Mouse (Mus musculus): ENCODE data around the gene Map1lc3b.
"Not testable (repeated sequence)": the region's sequence is repeated elsewhere in the genome, so short reads cannot be mapped to it uniquely, and the experiment has no call there.

Map1lc3b gene

DNA sequence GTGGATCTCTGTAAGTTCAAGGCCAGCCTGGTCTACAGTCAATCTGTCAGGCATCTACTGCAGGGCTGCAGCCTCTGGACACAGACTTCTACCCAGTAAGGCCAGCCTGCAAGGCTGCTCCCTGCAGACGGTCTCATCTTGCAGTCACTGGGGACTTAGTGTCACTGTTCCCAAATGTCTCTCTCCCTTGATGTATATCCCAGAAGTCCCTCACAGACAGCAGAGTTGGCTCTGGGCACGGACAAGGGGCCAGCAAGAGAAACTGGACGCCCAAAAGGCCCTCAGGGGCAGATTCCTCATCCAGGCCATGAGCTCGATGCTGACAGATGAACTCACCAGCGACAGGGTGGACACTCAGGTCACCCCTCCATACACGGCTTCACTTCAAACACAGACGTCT lies 18.0 kb upstream of the Map1lc3b start:
- DNase-seq (ENCODE audit: low read depth in 1 of 2, low spot score in 2 of 2) = no peak

DNA sequence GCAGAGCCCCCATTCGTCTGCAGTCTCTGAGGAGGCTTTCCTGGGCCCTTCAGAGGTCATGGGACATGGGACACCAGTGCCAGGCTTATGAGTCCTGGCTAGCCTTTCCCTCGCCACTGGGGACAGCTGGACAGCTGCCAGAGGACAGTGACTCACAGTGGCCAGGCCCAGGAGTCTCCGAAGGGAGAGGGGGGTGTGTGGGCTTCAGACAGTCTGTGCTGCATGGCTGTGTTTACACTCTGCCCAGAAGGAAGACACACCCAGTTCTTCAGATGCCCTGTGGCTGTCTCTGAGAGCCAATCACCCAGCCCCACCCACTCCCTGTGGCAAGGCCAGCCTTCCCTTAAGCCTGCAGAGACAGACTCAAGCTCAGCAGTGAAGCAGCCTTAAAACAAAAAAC lies 16.9 kb upstream of the Map1lc3b start:
- DNase-seq (ENCODE audit: low read depth in 1 of 2, low spot score in 2 of 2) = peak; percentile 29 to 44

DNA sequence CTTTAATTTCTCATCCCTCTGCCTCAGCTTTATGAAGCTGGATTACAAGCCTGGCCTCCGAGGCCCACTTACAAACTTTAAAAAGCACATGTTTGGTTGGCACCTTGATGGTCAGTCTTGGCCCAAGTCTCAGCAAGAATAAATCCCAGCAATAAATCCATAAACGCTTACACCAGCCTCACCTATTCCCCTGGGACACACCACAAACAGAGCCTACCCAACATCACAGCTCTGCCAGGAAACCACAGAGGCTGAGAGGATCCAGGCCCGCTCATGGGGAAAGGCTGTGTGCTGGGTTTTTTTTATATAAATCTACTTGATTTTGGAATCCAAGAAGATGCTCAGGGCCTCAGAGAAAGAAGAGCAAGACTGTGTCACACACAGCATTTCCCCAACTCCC lies 14.5 kb upstream of the Map1lc3b start:
- no peak for DNase-seq (ENCODE audit: low read depth in 1 of 2, low spot score in 2 of 2)

GRCm38 (mm10) chr8:121577751-121578675 lies 12.1 kb upstream of the Map1lc3b start:
- no peak for DNase-seq (ENCODE audit: low read depth in 1 of 2, low spot score in 2 of 2)

DNA sequence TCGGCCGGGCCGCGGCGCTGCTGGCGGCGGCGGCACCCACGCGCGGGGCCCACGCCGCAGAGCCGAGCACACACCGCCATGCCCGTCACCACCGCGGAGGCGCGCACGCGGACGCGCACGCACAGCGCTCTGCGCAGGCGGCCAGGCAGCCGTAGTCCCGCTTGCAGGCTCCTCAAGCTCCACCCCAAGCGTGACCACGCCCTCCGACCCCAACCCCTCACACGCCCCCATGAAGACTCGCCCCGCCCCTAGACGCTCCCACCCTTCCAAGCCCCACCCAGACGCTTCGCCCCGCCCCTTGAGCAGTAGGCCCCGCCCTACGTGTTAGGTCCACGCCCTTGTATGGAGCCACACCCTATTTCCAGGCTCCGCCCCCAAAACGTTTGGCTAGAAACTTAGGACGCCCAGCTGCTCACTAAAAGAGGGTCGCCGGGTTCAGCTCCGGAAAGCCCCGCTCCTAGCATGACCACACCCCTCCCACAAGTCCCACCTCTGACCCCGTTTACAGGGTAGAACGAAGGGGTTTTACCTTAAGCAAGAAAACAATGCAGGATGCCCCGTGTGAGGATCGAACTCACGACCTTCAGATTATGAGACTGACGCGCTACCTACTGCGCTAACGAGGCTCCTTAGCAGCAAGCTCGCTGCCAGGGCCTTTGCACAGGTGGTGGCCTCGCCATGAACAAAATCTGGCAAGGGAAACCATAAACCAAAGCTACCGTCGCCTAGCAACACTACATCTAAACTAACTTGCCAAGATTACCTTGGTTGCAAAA lies 11.3 kb upstream of the Map1lc3b start, which contains the start of gene Fbxo31:
Gene Fbxo31, minus strand, starts transcription at position 131 of the 776 bp plus-strand sequence.
- peak; percentile 57 to 73 for DNase-seq (ENCODE audit: low read depth in 1 of 2, low spot score in 2 of 2)

GRCm38 (mm10) chr8:121580465-121580864 lies 9.7 kb upstream of the Map1lc3b start:
- no peak for DNase-seq (ENCODE audit: low read depth in 1 of 2, low spot score in 2 of 2)

DNA sequence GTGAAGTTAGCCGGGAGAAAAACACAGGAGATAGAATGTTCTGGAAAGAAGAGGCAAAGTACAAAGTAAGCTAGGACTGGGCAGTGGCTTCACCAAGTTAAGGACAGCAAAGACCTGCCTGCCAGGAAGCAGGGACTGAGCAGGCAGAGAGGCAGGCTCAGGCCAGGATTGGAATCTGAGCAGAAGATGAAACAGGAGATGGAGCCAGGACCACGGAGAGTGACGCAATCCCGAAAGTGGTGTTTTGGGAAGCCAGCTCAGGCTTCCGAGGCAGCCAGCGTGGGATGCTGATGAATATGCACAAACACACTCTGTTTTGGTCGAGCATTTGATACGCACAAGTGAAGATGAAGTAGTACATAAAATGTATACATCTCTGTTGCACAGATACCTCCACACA lies 6.5 kb upstream of the Map1lc3b start:
- DNase-seq (ENCODE audit: low read depth in 1 of 2, low spot score in 2 of 2) = no peak

- DNase-seq (ENCODE audit: low read depth in 1 of 2, low spot score in 2 of 2) = no peak
These were observed 5.4 kb upstream of the Map1lc3b start for GRCm38 (mm10) chr8:121584730-121585129.

- peak; percentile 96 to 99 for DNase-seq (ENCODE audit: low read depth in 1 of 2, low spot score in 2 of 2)
These were observed 4.9 kb upstream of the Map1lc3b start for GRCm38 (mm10) chr8:121585159-121585825.

DNA sequence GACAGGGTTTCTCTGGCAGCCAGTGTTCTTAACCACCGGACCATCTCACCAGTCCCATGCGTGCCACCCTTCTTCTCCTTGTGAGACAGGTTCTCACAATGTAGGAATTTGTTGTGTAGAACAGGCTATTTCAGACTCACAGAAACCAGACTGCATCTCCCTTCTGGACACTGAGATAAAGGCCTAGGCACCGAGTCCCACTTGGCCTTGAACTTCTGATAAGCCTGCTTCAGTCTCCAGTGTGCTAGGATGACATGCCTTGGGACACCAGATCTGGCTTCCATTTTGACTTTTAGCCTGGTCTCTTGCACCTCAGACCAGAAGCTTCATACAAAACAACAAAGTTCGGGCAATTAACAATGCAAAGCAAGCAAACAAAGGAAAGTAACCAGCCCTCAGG lies 1.4 kb upstream of the Map1lc3b start:
- no peak for DNase-seq (ENCODE audit: low read depth in 1 of 2, low spot score in 2 of 2)

DNA sequence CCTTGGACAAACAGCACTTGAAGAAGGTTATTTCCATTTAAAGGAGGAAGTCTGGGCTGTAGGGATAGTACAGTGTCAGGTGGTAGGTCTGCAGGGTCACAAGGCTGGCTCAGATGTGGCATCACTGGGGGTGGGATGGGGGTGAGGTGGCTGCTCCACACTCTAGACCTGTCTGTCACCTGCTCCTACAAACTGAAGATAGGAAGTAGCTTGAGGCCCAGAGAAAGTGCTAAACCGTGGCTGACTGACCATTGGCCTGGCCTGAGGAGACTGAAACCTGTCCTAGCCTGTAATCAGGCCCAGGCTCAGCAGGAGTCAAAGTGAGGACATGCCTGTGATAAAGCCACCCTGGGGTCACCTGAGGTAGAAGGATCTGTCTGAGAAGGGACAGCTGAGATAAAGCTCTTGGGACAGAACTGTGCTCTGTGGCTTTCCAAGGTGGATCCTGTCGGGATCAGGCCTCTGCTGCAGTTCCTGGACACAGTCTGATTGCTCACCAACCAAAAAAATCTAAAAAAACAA lies 895 bp upstream of the Map1lc3b start:
- DNase-seq (ENCODE audit: low read depth in 1 of 2, low spot score in 2 of 2) = no peak

DNA sequence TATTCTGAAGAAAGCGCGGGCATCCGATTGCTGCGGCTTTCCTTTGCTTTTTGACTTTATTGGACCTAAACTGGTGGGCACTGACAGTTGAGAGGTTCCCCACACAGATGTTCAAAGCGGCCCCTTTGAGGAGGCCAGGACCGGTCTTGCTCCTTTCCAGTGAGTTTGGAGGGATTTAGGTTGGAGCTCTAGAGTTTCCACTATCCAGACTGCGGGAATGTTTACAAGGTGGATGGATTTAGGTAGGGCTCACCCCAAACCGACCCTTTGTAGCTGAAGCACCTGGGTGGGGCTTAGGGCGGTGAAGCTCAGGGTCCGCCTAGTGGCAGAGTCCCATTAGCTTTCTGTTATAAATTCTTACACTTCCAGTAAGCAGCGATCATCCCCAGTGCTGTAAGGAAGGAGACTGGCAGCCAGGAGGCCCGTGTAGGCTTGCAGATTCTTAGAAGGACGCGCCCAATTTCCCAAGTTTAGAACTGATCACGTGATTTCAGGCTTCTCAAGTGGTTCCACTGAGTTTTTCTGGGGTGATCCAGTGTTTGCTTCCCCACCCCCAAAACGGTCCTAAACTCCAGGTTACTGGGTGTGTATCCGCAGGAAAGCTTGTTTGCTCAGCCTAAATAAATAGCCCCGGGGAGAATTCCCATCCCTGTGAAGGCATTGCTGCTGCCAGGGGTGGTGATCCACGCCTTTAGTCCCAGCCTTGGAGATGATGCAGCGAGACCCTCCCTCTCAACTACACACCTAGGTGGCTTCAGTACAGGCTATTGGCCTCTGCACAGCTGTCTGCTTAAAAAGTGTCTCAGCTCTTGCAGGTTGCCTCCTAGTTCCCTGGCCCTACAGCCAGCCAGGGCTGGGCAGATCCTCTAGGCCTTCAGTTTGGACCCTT lies 1.3 kb downstream of the Map1lc3b start:
- no peak for DNase-seq (ENCODE audit: low read depth in 1 of 2, low spot score in 2 of 2)

- no peak for DNase-seq (ENCODE audit: low read depth in 1 of 2, low spot score in 2 of 2)
These were observed 3.1 kb downstream of the Map1lc3b start for GRCm38 (mm10) chr8:121593293-121593692.

DNA sequence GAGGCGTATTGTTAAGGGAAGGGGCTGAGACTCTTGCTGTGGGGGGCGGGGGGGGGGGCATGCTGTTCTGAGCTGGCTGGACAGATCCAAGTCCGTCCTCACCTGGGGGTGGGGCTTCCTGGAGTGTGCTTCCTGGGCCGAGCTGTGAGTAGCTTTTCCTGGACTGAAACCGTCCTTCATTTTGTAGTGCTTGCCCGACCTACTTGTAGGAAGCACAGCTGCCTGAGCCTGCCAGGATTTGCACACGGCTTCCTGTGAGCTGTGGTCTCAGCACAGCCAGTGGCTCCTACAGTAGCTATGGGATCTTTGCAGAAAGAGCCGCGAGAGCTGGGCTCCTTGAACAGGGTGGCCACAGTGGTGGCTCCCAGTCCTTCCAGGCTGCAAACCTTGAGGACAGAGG lies 3.8 kb downstream of the Map1lc3b start:
- DNase-seq (ENCODE audit: low read depth in 1 of 2, low spot score in 2 of 2) = no peak

GRCm38 (mm10) chr8:121597492-121597891 lies 7.3 kb downstream of the Map1lc3b start:
- not testable (repeated sequence) for DNase-seq (ENCODE audit: low read depth in 1 of 2, low spot score in 2 of 2)

DNA sequence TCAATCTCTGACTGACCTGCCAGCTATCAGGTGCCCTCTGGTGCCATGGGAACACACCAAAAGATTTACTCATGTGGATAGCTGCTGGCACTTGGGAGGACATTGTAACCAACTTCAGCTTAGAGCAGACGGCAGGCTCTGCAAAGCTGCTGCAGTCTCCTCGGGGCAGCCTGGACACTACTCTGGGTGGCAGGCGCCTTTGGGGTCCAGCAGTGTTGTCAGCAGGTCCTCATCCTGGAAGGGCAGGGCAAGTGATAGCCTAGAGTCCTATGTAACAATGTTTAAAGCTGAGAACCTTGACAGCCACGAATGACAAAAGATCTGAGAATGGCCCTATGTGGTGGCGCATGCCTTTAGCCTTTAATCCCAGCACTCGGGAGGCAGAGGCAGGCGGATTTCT lies 8.0 kb downstream of the Map1lc3b start:
- DNase-seq (ENCODE audit: low read depth in 1 of 2, low spot score in 2 of 2) = no peak

GRCm38 (mm10) chr8:121598892-121599291 lies 8.7 kb downstream of the Map1lc3b start:
- DNase-seq (ENCODE audit: low read depth in 1 of 2, low spot score in 2 of 2) = peak; percentile 32 to 51

DNA sequence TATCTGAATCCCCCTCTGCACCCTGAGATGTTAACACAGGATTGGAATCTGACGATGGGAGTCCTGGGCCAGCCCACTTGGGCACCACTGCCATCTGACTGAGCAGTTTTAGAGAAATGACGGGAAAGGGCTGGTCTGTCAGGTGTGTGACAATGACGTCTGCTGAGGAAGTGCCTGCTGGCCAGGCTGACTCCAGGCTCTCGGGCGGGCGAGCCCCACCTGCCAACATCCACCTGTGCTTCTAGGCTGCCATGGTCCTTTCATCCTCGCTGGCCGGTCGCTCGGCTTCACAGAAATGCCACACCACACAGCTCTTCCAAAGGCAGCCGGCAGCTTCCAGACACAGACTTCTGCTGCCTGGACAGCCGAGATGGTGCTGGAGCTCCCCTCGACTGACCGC lies 9.7 kb downstream of the Map1lc3b start:
- DNase-seq (ENCODE audit: low read depth in 1 of 2, low spot score in 2 of 2) = no peak

DNA sequence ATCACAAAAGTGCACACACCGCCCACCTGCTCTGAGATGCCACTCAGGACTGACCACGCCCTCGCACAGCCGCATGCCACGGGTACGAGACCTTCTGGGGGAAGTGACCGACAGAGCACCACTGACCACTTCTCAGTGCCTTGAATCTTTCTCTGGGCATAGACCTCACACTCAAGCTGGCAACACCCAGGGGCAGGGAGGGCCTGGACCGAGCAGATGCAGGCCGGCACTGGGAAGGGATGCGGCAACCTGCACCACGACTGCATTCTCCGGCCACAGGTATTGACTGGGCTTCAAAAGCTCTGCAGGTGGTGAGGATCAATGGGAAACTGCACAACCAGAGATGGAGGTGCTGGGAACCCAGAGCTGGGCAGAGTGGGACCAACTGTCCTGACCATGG lies 12.2 kb downstream of the Map1lc3b start:
- DNase-seq (ENCODE audit: low read depth in 1 of 2, low spot score in 2 of 2) = no peak

GRCm38 (mm10) chr8:121602860-121603259 lies 12.7 kb downstream of the Map1lc3b start:
- DNase-seq (ENCODE audit: low read depth in 1 of 2, low spot score in 2 of 2) = no peak

Data from monocyte, adult 2 months (primary cell).